Mouse (Mus musculus) myocyte (in vitro differentiated cells): Measurements from ENCODE around the gene Gad2.

Experiments
- CEBPB ChIP-seq: IDR thresholded peaks from 2 replicates; pipeline ENCODE4 v1.6.1; 2011; ENCODE audit warnings: mild to moderate bottlenecking, moderate library complexity; ENCODE audit not compliant: poor library complexity, insufficient read depth, severe bottlenecking
- E2F4 ChIP-seq: IDR thresholded peaks from one replicate; pipeline ENCODE4 v1.6.1; 2011; ENCODE audit warnings: mild to moderate bottlenecking, control low read depth, moderate library complexity; ENCODE audit not compliant: insufficient read depth
- MAX ChIP-seq: IDR thresholded peaks from one replicate; pipeline ENCODE4 v1.6.1; 2011; ENCODE audit warnings: low read depth, mild to moderate bottlenecking, control low read depth
- MYOD1 ChIP-seq, 3 experiments: IDR thresholded peaks; one replicate each; pipeline ENCODE4 v1.6.1; 2011; ENCODE audit warnings: control low read depth in 2 of 3, low read depth in 2 of 3, mild to moderate bottlenecking in 2 of 3, moderate library complexity in 1 of 3; ENCODE audit not compliant: insufficient read length in 2 of 3, control insufficient read depth in 1 of 3
- MYOG ChIP-seq, 3 experiments: IDR thresholded peaks; one replicate each; pipeline ENCODE4 v1.6.1; 2011; ENCODE audit warnings: control low read depth in 2 of 3, low read depth in 2 of 3, mild to moderate bottlenecking in 2 of 3; ENCODE audit not compliant: insufficient read length in 2 of 3, control insufficient read depth in 1 of 3, insufficient read depth in 1 of 3
- POLR2A ChIP-seq: IDR thresholded peaks from one replicate; pipeline ENCODE4 v1.6.1; 2011; ENCODE audit warnings: low read depth, mild to moderate bottlenecking, control low read depth, moderate library complexity; ENCODE audit not compliant: insufficient read length
- POLR2AphosphoS2 ChIP-seq: IDR thresholded peaks from one replicate; pipeline ENCODE4 v1.6.1; 2011; ENCODE audit warnings: low read depth, control low read depth; ENCODE audit not compliant: insufficient read length
- TCF12 ChIP-seq: IDR thresholded peaks from one replicate; pipeline ENCODE4 v1.6.1; 2011; ENCODE audit warnings: mild to moderate bottlenecking, control low read depth; ENCODE audit not compliant: poor library complexity, insufficient read depth, severe bottlenecking
- TCF3 ChIP-seq: IDR thresholded peaks from one replicate; pipeline ENCODE4 v1.6.1; 2011; ENCODE audit warnings: low read depth, control low read depth; ENCODE audit not compliant: insufficient read length
- USF1 ChIP-seq: IDR thresholded peaks from one replicate; pipeline ENCODE4 v1.6.1; 2011; ENCODE audit warnings: low read depth, mild to moderate bottlenecking, control low read depth, moderate library complexity

GRCm38 (mm10) chr2:22721522-22722470, 99.8 kb downstream of the Gad2 start:
- no peak for TF ChIP-seq USF1
- no peak for TF ChIP-seq TCF12
- TF ChIP-seq POLR2A = no peak
- no peak for TF ChIP-seq MYOD1 (IDR thresholded peaks at IDR 0.05; ENCODE audit: control insufficient read depth in 1 of 3, insufficient read length in 2 of 3, low read depth in 2 of 3)
- TF ChIP-seq POLR2AphosphoS2 = no peak
- no peak for TF ChIP-seq MYOG (IDR thresholded peaks at IDR 0.05; ENCODE audit: control insufficient read depth in 1 of 3, insufficient read depth in 1 of 3, insufficient read length in 2 of 3, low read depth in 2 of 3)
- TF ChIP-seq CEBPB = no peak
- TF ChIP-seq E2F4 = no peak
- TF ChIP-seq MAX = no peak
- TF ChIP-seq TCF3 = no peak
